15 mouse cellular contexts compared by ENCODE assay signal in the genomic region with DNA sequence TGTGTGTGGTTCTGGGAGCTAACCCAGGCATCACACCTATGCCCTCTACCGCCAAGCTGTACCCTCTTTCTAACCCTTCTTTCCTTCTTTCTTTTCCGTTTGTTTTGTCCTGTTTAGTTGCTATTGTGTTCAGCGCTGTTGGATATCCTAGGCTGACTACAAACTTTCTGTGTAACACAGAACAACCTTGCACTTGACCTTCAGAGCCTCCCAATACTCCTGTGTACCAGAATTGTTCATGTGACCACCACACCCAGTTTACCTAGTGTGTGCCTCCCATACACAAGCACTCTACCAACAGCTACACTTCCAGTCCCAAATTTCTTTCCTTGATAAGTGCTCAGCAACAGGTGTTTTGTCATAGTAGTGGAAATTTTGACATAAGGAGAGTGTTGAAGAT.
"Had no signal": no experiment of that assay in that cellular context is flagged by ENCODE, and none has a peak within 500 bp of the region (broad histone marks: within the 10 kb centered on the region; RNA-seq: fewer than 3 reads in every experiment).

No protein-coding gene starts in this region.

- DNase-seq: retina, postnatal 1 day; right cerebral cortex, adult 18-20 months; right cerebral cortex, postnatal 14 days; right cerebral cortex, postnatal 25 days; right cerebral cortex, postnatal 4 days; spleen, adult 18-20 months; thymus, adult 18-20 months; thymus, adult 2 months; thymus, postnatal 14 days; thymus, postnatal 25 days; thymus, postnatal 36 days; thymus, postnatal 4 days had no signal

- H3K27me3 ChIP-seq: neural tube, embryonic 15.5 days; stomach, embryonic 15.5 days had no signal

- H3K4me3 ChIP-seq: neural tube, embryonic 15.5 days; stomach, embryonic 15.5 days had no signal

- H3K36me3 ChIP-seq: neural tube, embryonic 15.5 days; stomach, embryonic 15.5 days had no signal

- H3K9ac ChIP-seq: neural tube, embryonic 15.5 days; stomach, embryonic 15.5 days had no signal

- H3K4me2 ChIP-seq: neural tube, embryonic 15.5 days; stomach, embryonic 15.5 days had no signal

- H3K27ac ChIP-seq: neural tube, embryonic 15.5 days; stomach, embryonic 15.5 days; stomach, postnatal 0 days had no signal

- H3K4me1 ChIP-seq: neural tube, embryonic 15.5 days had no signal

- H3K9me3 ChIP-seq: neural tube, embryonic 15.5 days; stomach, embryonic 15.5 days had no signal
